Mouse (Mus musculus) layer of hippocampus, postnatal 25 days (tissue): ENCODE data around the gene Chad. TPM values are rescaled to one million over a fixed set of nuclear protein-coding genes. Genes with fewer than 3 reads are reported as not detected.

Experiments
- DNase-seq, 2 experiments: peaks; one replicate each; pipeline ENCODE4 v3.0.0; 2022; ENCODE audit warnings: mixed read lengths in 2 of 2, low spot score in 1 of 2; ENCODE audit errors: extremely low spot score in 1 of 2
- total RNA-seq, 2 experiments: library from RNA; stranded (reverse); gene quantifications; 2 replicates each; pipeline ENCODE4 v1.2.3; 2021

Gene Chad
- total RNA-seq, 2 experiments from 2014 or later = 0.62 to 0.70 TPM

DNA sequence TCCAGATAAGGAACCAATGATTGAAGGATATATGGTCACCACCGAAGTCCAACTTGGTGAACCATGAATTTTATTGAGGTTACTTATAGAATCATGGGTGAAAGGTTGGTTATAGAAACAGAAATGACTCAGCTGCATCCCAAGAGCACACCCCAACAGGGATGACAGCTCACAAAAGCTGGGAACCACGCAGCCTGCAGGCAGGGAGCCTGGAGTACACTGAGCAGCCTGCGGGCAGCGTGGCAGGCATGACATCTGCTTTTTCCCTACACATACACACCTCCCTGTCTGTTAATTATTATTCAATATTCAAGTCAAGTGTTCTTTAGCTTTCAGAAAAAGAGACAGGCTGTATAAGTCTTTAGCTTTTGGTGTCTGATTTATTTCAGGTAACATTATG, 49.8 kb downstream of the Chad start:
- DNase-seq = no peak

DNA sequence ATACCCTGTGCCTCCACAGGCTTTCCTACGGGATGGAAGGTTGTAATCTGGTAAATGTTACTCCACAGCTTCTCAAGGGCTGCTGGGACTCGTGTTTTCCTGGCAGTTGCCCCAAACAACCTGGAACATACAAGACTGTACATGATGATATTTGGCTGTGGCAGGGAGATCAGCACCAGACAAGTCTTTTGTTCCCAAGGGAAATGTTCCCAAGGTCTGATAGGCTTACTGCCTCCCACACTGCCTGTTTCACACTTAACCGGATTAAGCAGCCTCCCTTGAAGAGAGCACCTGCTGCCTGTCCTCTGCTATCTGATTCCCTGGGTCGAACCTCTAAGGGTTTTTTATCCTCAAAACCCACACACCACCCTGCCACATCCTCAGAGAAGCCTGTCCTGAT, 50.6 kb downstream of the Chad start:
- no peak for DNase-seq

DNA sequence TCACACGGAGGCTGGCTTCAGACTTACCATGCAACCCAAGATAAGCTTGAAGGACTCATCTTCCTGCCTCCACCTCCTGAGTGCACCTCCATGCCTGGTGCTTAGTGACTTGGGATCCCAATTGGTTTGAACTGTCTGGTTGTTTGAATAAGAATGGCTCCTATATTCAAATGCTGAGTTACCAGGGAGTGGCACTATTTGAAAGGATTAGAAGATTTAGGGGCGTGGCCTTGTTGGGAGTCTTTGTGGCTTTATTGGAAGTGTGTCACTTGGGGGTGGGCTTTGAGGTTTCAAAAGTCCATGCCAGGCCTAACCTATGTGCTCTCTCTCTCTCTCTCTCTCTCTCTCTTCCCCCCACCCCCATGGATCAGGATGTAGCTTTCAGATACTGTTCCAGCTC, 52.8 kb downstream of the Chad start:
- no peak for DNase-seq

Other genes starting within 250 kb of the Chad start
- 100 to 1,000 TPM in 1 of 2 experiments, 10 to 100 TPM in 1; 93.5 to 132 TPM for gene Luc7l3, start 243.1 kb upstream of the Chad start, total RNA-seq
- 100 to 1,000 TPM; 123 to 125 TPM for gene Ankrd40, start 237.0 kb upstream of the Chad start, total RNA-seq
- 1 to 10 TPM; 2.0 to 3.0 TPM for gene Abcc3, start 172.1 kb upstream of the Chad start, total RNA-seq
- gene Cacna1g, start 90.8 kb upstream of the Chad start, total RNA-seq = 10 to 100 TPM; 49.7 to 72.3 TPM
- under 1 TPM in 1 of 2 experiments, not detected in 1; 0.34 TPM for gene Spata20, start 78.9 kb upstream of the Chad start, total RNA-seq
- gene Epn3, start 65.1 kb upstream of the Chad start, total RNA-seq = 1 to 10 TPM; 2.0 to 2.3 TPM
- 1 to 10 TPM; 3.0 to 3.9 TPM for gene Mycbpap, start 43.3 kb upstream of the Chad start, total RNA-seq
- 10 to 100 TPM; 10.3 to 10.8 TPM for gene Rsad1, start 15.8 kb upstream of the Chad start, total RNA-seq
- gene Acsf2, start 36.8 kb downstream of the Chad start, total RNA-seq = 10 to 100 TPM; 15.3 to 20.4 TPM
- gene Lrrc59, start 64.7 kb downstream of the Chad start, total RNA-seq = 10 to 100 TPM; 71.6 to 79.1 TPM
- gene Mrpl27, start 88.7 kb downstream of the Chad start, total RNA-seq = 10 to 100 TPM; 72.9 to 80.1 TPM
- gene Eme1, start 88.9 kb downstream of the Chad start, total RNA-seq = under 1 TPM; 0.28 to 0.44 TPM
- gene Xylt2, start 112.5 kb downstream of the Chad start, total RNA-seq = 10 to 100 TPM; 24.2 to 24.8 TPM
- gene Gm11541, start 139.5 kb downstream of the Chad start, total RNA-seq = not detected
- under 1 TPM in 1 of 2 experiments, not detected in 1; 0.22 TPM for gene Cdc34b, start 176.7 kb downstream of the Chad start, total RNA-seq
- not detected for gene Tmem92, start 217.7 kb downstream of the Chad start, total RNA-seq